Mouse (Mus musculus) forebrain, embryonic 12.5 days (tissue): ENCODE measurements around the gene Dph2. TPM values are rescaled to one million over a fixed set of nuclear protein-coding genes. Genes with fewer than 3 reads are reported as not detected.

Experiments used
- ATAC-seq: fragments of 200-750 bp; cut with Nextera tagmentation; 2 replicates; pipeline ENCODE4 v1.8.0; 2017; ENCODE audit warnings: moderate TSS enrichment; ENCODE audit not compliant: low FRiP score
- H3K27ac ChIP-seq: fragments of 300-500 bp; sonication (generic); 2 replicates; pipeline ENCODE4 v1.5.1; 2016; ENCODE audit warnings: mild to moderate bottlenecking
- H3K27me3 ChIP-seq: fragments of 300-500 bp; sonication (generic); 2 replicates; pipeline ENCODE4 v1.6.1; 2016; ENCODE audit warnings: mild to moderate bottlenecking
- H3K36me3 ChIP-seq: fragments of 300-500 bp; sonication (generic); replicated peaks from 2 replicates; pipeline ENCODE4 v1.6.1; 2016; ENCODE audit warnings: mild to moderate bottlenecking
- H3K4me1 ChIP-seq: fragments of 300-500 bp; sonication (generic); 2 replicates; pipeline ENCODE4 v1.6.1; 2016
- H3K4me2 ChIP-seq: fragments of 300-500 bp; sonication (generic); 2 replicates; pipeline ENCODE4 v1.6.1; 2016; ENCODE audit warnings: mild to moderate bottlenecking, moderate library complexity
- H3K4me3 ChIP-seq: fragments of 300-500 bp; sonication (generic); replicated peaks from 2 replicates; pipeline ENCODE4 v1.5.1; 2016; ENCODE audit warnings: mild to moderate bottlenecking
- H3K9ac ChIP-seq: fragments of 300-500 bp; sonication (generic); 2 replicates; pipeline ENCODE4 v1.6.1; 2016; ENCODE audit warnings: mild to moderate bottlenecking
- H3K9me3 ChIP-seq: fragments of 300-500 bp; sonication (generic); 2 replicates; pipeline ENCODE4 v1.6.1; 2016
- WGBS: fragments of 180-500 bp; shearing (Covaris S2); methylation state at CpG from one replicate; pipeline ENCODE4 v1.1.7; 2016; 5-methylcytosine and 5-hydroxymethylcytosine counted together
- polyA plus RNA-seq: library from polyadenylated mRNA; unstranded; fragments of >200 nt; fragmentation: Nextera tagmentation; extraction: Ambion mirVana; gene quantifications from 2 replicates; pipeline ENCODE4 v1.2.1, GENCODE M21; 2016

Dph2 gene
- polyA plus RNA-seq, 1 experiment from 2014 or later, result 27.0 TPM

- no peak overlapping the region for H3K4me2 ChIP-seq
- no peak for ATAC-seq
- peaks cover 24% of the 10 kb centered on the region for H3K4me1 ChIP-seq
- no peak overlapping the region for H3K27ac ChIP-seq
- no peaks in the 10 kb centered on the region for H3K9me3 ChIP-seq
- 85% methylated on average over 11 of the region's 11 CpGs for WGBS
- H3K4me3 ChIP-seq, result no peak overlapping the region
- H3K36me3 ChIP-seq, result no peaks in the 10 kb centered on the region
- H3K27me3 ChIP-seq, result no peaks in the 10 kb centered on the region; the same call in 1 of the 2 replicates
- no peak overlapping the region for H3K9ac ChIP-seq
Observed at GRCm38 (mm10) chr4:117845316-117845715, 46.5 kb downstream of the Dph2 start.

GRCm38 (mm10) chr4:117844467-117844866, 47.4 kb downstream of the Dph2 start:
- 93% methylated on average over 5 of the region's 5 CpGs for WGBS
- ATAC-seq, result no peak
- H3K4me1 ChIP-seq, result peaks cover 16% of the 10 kb centered on the region

GRCm38 (mm10) chr4:117843101-117843500, 48.7 kb downstream of the Dph2 start:
- H3K9ac ChIP-seq, result no peak overlapping the region
- H3K27ac ChIP-seq, result no peak overlapping the region
- WGBS, result 89% methylated on average over 5 of the region's 5 CpGs
- H3K36me3 ChIP-seq, result no peaks in the 10 kb centered on the region
- ATAC-seq, result no peak
- H3K4me2 ChIP-seq, result no peak overlapping the region
- peaks cover 6% of the 10 kb centered on the region for H3K4me1 ChIP-seq
- no peak overlapping the region for H3K4me3 ChIP-seq
- H3K9me3 ChIP-seq, result no peaks in the 10 kb centered on the region
- H3K27me3 ChIP-seq, result no peaks in the 10 kb centered on the region; the same call in 1 of the 2 replicates

More at GRCm38 (mm10) chr4:117844467-117844866, 47.4 kb downstream of the Dph2 start:
- H3K36me3 ChIP-seq, result no peaks in the 10 kb centered on the region
- H3K27ac ChIP-seq, result no peak overlapping the region
- H3K27me3 ChIP-seq, result no peaks in the 10 kb centered on the region; the same call in 1 of the 2 replicates
- no peak overlapping the region for H3K4me2 ChIP-seq
- H3K9ac ChIP-seq, result no peak overlapping the region
- H3K4me3 ChIP-seq, result no peak overlapping the region
- H3K9me3 ChIP-seq, result no peaks in the 10 kb centered on the region

GRCm38 (mm10) chr4:117841566-117841965, 50.3 kb downstream of the Dph2 start:
- WGBS, result 82% methylated on average over 3 of the region's 3 CpGs
- Histone ChIP-seq H3K27me3 (no peaks in the 10 kb centered on the region), H3K4me3 (no peak overlapping the region), H3K9ac (no peak overlapping the region), H3K4me1 (0 out of 2 replicates have a peak, but pooled peaks cover 2% of the 10 kb centered on the region), H3K9me3 (no peaks in the 10 kb centered on the region), H3K4me2 (no peak overlapping the region), H3K36me3 (no peaks in the 10 kb centered on the region), H3K27ac (no peak overlapping the region)
- ATAC-seq, result no peak

GRCm38 (mm10) chr4:117840821-117841220, 51.0 kb downstream of the Dph2 start:
- Histone ChIP-seq H3K4me3 (no peak overlapping the region), H3K9ac (no peak overlapping the region), H3K36me3 (no peaks in the 10 kb centered on the region), H3K4me2 (no peak overlapping the region), H3K4me1 (0 out of 2 replicates have a peak, but pooled peaks cover 2% of the 10 kb centered on the region), H3K27me3 (no peaks in the 10 kb centered on the region), H3K27ac (no peak overlapping the region), H3K9me3 (no peaks in the 10 kb centered on the region)
- 94% methylated on average over 5 of the region's 5 CpGs for WGBS
- ATAC-seq, result no peak

- WGBS, result 81% methylated on average over 6 of the region's 6 CpGs
Observed at GRCm38 (mm10) chr4:117839366-117839765, 52.5 kb downstream of the Dph2 start.

More at GRCm38 (mm10) chr4:117839366-117839765, 52.5 kb downstream of the Dph2 start:
- Histone ChIP-seq H3K9ac (no peak overlapping the region), H3K27ac (no peak overlapping the region), H3K4me1 (peaks cover 7% of the 10 kb centered on the region), H3K4me3 (no peak overlapping the region), H3K36me3 (no peaks in the 10 kb centered on the region), H3K27me3 (peaks cover 4% of the 10 kb centered on the region; the same call in 1 of the 2 replicates), H3K4me2 (no peak overlapping the region), H3K9me3 (no peaks in the 10 kb centered on the region)
- ATAC-seq, result no peak

Other genes with a start within 250 kb of the Dph2 start
- gene Dmap1, start 209.8 kb downstream of the Dph2 start, polyA plus RNA-seq, result 73.1 and 76.4 TPM in 2 replicates
- gene Gm12845, start 167.6 kb downstream of the Dph2 start, polyA plus RNA-seq, result not detected in 2 replicates
- gene Klf17, start 126.4 kb downstream of the Dph2 start, polyA plus RNA-seq, result not detected in 2 replicates
- gene Slc6a9, start 57.5 kb downstream of the Dph2 start, polyA plus RNA-seq, result 8.5 and 9.9 TPM in 2 replicates
- 1.8 and 2.1 TPM in 2 replicates for gene Ccdc24, start 19.5 kb downstream of the Dph2 start, polyA plus RNA-seq
- gene B4galt2, start 8.5 kb downstream of the Dph2 start, polyA plus RNA-seq, result 36.4 and 36.9 TPM in 2 replicates
- 233 TPM in 2 replicates for gene Atp6v0b, start 4.7 kb downstream of the Dph2 start, polyA plus RNA-seq
- 70.8 and 71.4 TPM in 2 replicates for gene Ipo13, start 23.0 kb upstream of the Dph2 start, polyA plus RNA-seq
- 0.23 and 0.33 TPM in 2 replicates for gene Artn, start 37.7 kb upstream of the Dph2 start, polyA plus RNA-seq
- gene St3gal3, start 242.9 kb upstream of the Dph2 start, polyA plus RNA-seq, result 8.5 TPM in 2 replicates